Mouse (Mus musculus) testis, adult 2 months (tissue): ENCODE measurements around the gene Fam155a. TPM values are rescaled to one million over a fixed set of nuclear protein-coding genes. Genes with fewer than 3 reads are reported as not detected.

Source experiments
- H3K27ac ChIP-seq: fragments of 200-500 bp; 2 replicates; pipeline ENCODE4 v1.5.1; 2012; ENCODE audit warnings: low read depth, low read length; ENCODE audit not compliant: control insufficient read depth, insufficient read depth
- H3K27me3 ChIP-seq: fragments of 200-500 bp; 2 replicates; pipeline ENCODE4 v1.6.1; 2012; ENCODE audit warnings: mild to moderate bottlenecking, low read length, moderate library complexity; ENCODE audit not compliant: control insufficient read depth, insufficient read depth
- H3K36me3 ChIP-seq: fragments of 200-500 bp; 2 replicates; pipeline ENCODE4 v1.6.1; 2012; ENCODE audit warnings: mild to moderate bottlenecking, low read length; ENCODE audit not compliant: control insufficient read depth, insufficient read depth
- H3K4me1 ChIP-seq: fragments of 200-500 bp; 2 replicates; pipeline ENCODE4 v1.6.1; 2012; ENCODE audit warnings: low read length; ENCODE audit not compliant: control insufficient read depth, insufficient read depth
- H3K4me3 ChIP-seq: fragments of 200-500 bp; 2 replicates; pipeline ENCODE4 v1.5.1; 2012; ENCODE audit warnings: low read depth, mild to moderate bottlenecking, low read length, moderate library complexity, mixed read lengths; ENCODE audit not compliant: control insufficient read depth
- CTCF ChIP-seq: fragments of 200-500 bp; IDR thresholded peaks from 2 replicates; pipeline ENCODE4 v1.5.1; 2012; ENCODE audit warnings: low read depth, mild to moderate bottlenecking, inconsistent platforms, low read length, moderate library complexity; ENCODE audit not compliant: control insufficient read depth, insufficient read depth, insufficient replicate concordance
- POLR2A ChIP-seq: fragments of 200-500 bp; IDR thresholded peaks from 2 replicates; pipeline ENCODE4 v1.6.1; 2012; ENCODE audit warnings: low read depth, mild to moderate bottlenecking, inconsistent platforms, low read length, moderate library complexity; ENCODE audit not compliant: control insufficient read depth
- polyA plus RNA-seq: library from polyadenylated mRNA; depleted of rRNA; stranded (reverse); fragments of >200 nt; gene quantifications from 2 replicates; pipeline ENCODE4 v1.2.3, GENCODE M21; 2012

The Fam155a gene
- polyA plus RNA-seq, 1 experiment, result not detected

GRCm38 (mm10) chr8:9596003-9596402 is 175.0 kb downstream of the Fam155a start:
- H3K4me3 ChIP-seq, result no peak overlapping the region
- no peak overlapping the region for H3K27ac ChIP-seq
- no peaks in the 10 kb centered on the region for H3K36me3 ChIP-seq
- no peaks in the 10 kb centered on the region for H3K4me1 ChIP-seq
- no peaks in the 10 kb centered on the region for H3K27me3 ChIP-seq
- no peak for TF ChIP-seq CTCF
- TF ChIP-seq POLR2A, result no peak

GRCm38 (mm10) chr8:9581836-9582235 is 189.1 kb downstream of the Fam155a start:
- no peaks in the 10 kb centered on the region for H3K27me3 ChIP-seq
- no peaks in the 10 kb centered on the region for H3K4me1 ChIP-seq
- H3K36me3 ChIP-seq, result no peaks in the 10 kb centered on the region
- TF ChIP-seq POLR2A, result no peak
- H3K27ac ChIP-seq, result no peak overlapping the region
- H3K4me3 ChIP-seq, result no peak overlapping the region

- H3K36me3 ChIP-seq, result no peaks in the 10 kb centered on the region
- no peak for TF ChIP-seq POLR2A
- no peak overlapping the region for H3K27ac ChIP-seq
- H3K27me3 ChIP-seq, result no peaks in the 10 kb centered on the region
- H3K4me1 ChIP-seq, result no peaks in the 10 kb centered on the region
- no peak overlapping the region for H3K4me3 ChIP-seq
Observed at GRCm38 (mm10) chr8:9580192-9580591, 190.8 kb downstream of the Fam155a start.

GRCm38 (mm10) chr8:9571977-9572376 is 199.0 kb downstream of the Fam155a start:
- Histone ChIP-seq H3K4me1 (no peaks in the 10 kb centered on the region; the same call in 1 of the 2 replicates), H3K4me3 (no peak overlapping the region), H3K27me3 (no peaks in the 10 kb centered on the region), H3K27ac (peak overlapping the region; percentile 5; the same call in 1 of the 2 replicates), H3K36me3 (no peaks in the 10 kb centered on the region)
- TF ChIP-seq CTCF (no peak), POLR2A (no peak)

- TF ChIP-seq CTCF (no peak), POLR2A (no peak)
- no peak overlapping the region for H3K4me3 ChIP-seq
- no peaks in the 10 kb centered on the region for H3K36me3 ChIP-seq
Observed at GRCm38 (mm10) chr8:9569516-9570170, 201.3 kb downstream of the Fam155a start.

GRCm38 (mm10) chr8:9549199-9549598 is 221.8 kb downstream of the Fam155a start:
- Histone ChIP-seq H3K4me3 (no peak overlapping the region), H3K27ac (no peak overlapping the region), H3K4me1 (no peaks in the 10 kb centered on the region), H3K36me3 (no peaks in the 10 kb centered on the region), H3K27me3 (no peaks in the 10 kb centered on the region)
- TF ChIP-seq POLR2A (no peak), CTCF (no peak)

More at GRCm38 (mm10) chr8:9569516-9570170, 201.3 kb downstream of the Fam155a start:
- Histone ChIP-seq H3K27ac (no peak overlapping the region), H3K4me1 (no peaks in the 10 kb centered on the region; the same call in 1 of the 2 replicates), H3K27me3 (no peaks in the 10 kb centered on the region)

- H3K27ac ChIP-seq, result no peak overlapping the region
- TF ChIP-seq POLR2A, result no peak
- TF ChIP-seq CTCF, result no peak
- no peak overlapping the region for H3K4me3 ChIP-seq
- no peaks in the 10 kb centered on the region for H3K27me3 ChIP-seq
- H3K36me3 ChIP-seq, result no peaks in the 10 kb centered on the region
- H3K4me1 ChIP-seq, result no peaks in the 10 kb centered on the region
Observed at GRCm38 (mm10) chr8:9547558-9547954, 223.4 kb downstream of the Fam155a start.
